Mouse (Mus musculus) limb, embryonic 13.5 days (tissue): ENCODE measurements around the gene Itpk1. TPM values are rescaled to one million over a fixed set of nuclear protein-coding genes. Genes with fewer than 3 reads are reported as not detected.

ENCODE experiments used
- ATAC-seq: fragments of 200-750 bp; cut with Nextera tagmentation; 2 replicates; pipeline ENCODE4 v1.8.0; 2017; ENCODE audit warnings: low read depth, moderate number of reproducible peaks, moderate TSS enrichment; ENCODE audit not compliant: low FRiP score
- H3K27ac ChIP-seq: fragments of 300-500 bp; sonication (generic); 2 replicates; pipeline ENCODE4 v1.5.1; 2015; ENCODE audit warnings: inconsistent platforms, mild to moderate bottlenecking, moderate library complexity
- H3K27me3 ChIP-seq: fragments of 300-500 bp; sonication (generic); 2 replicates; pipeline ENCODE4 v1.6.1; 2015; ENCODE audit warnings: mild to moderate bottlenecking, inconsistent platforms
- H3K36me3 ChIP-seq: fragments of 300-500 bp; sonication (generic); 2 replicates; pipeline ENCODE4 v1.6.1; 2015; ENCODE audit warnings: inconsistent platforms, mild to moderate bottlenecking, moderate library complexity
- H3K4me1 ChIP-seq: fragments of 300-500 bp; sonication (generic); 2 replicates; pipeline ENCODE4 v1.6.1; 2015; ENCODE audit warnings: inconsistent platforms
- H3K4me2 ChIP-seq: fragments of 300-500 bp; sonication (generic); replicated peaks from 2 replicates; pipeline ENCODE4 v1.6.1; 2015; ENCODE audit warnings: inconsistent platforms, mild to moderate bottlenecking, moderate library complexity
- H3K4me3 ChIP-seq: fragments of 300-500 bp; sonication (generic); 2 replicates; pipeline ENCODE4 v1.5.1; 2015; ENCODE audit warnings: moderate library complexity, mild to moderate bottlenecking, inconsistent platforms
- H3K9ac ChIP-seq: fragments of 300-500 bp; sonication (generic); 2 replicates; pipeline ENCODE4 v1.6.1; 2015; ENCODE audit warnings: mild to moderate bottlenecking, inconsistent platforms
- H3K9me3 ChIP-seq: fragments of 300-500 bp; sonication (generic); 2 replicates; pipeline ENCODE4 v1.6.1; 2016; ENCODE audit warnings: inconsistent platforms
- WGBS: fragments of 180-500 bp; shearing (Covaris S2); methylation state at CpG from one replicate; pipeline ENCODE4 v1.1.7; 2015; 5-methylcytosine and 5-hydroxymethylcytosine counted together
- polyA plus RNA-seq: library from polyadenylated mRNA; unstranded; fragments of >200 nt; fragmentation: Nextera tagmentation; extraction: Ambion mirVana; gene quantifications from 2 replicates; pipeline ENCODE4 v1.2.1, GENCODE M21; 2015

Gene Itpk1
- polyA plus RNA-seq, 1 experiment from 2014 or later: 9.3 TPM

DNA sequence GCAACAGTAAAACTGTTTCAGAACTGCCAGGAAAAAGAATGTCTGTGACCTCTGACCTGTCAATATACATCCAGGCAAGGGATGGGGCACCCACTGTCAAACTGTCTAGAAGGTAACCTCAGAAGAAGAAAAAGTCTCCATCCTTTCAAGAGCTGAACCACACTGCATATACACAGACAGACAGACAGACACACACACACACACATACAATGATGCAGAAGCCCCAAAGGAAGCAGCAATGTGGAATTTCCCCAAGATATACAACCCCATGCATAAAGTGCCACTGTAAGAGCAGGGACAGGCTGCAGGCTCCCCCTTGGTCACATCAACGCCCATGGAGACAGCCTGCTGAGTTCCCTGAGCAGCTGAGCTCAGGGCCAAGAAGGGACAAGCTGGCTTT lies 5.6 kb downstream of the Itpk1 start:
- H3K27ac ChIP-seq: no peak overlapping the region
- no peak overlapping the region for H3K4me2 ChIP-seq
- H3K9me3 ChIP-seq: no peaks in the 10 kb centered on the region
- H3K4me3 ChIP-seq: no peak overlapping the region
- H3K9ac ChIP-seq: no peak overlapping the region
- H3K36me3 ChIP-seq: no peaks in the 10 kb centered on the region
- ATAC-seq: no peak
- H3K27me3 ChIP-seq: no peaks in the 10 kb centered on the region
- H3K4me1 ChIP-seq: peaks cover 78% of the 10 kb centered on the region
- 43% methylated on average over 1 of the region's 1 CpGs for WGBS

DNA sequence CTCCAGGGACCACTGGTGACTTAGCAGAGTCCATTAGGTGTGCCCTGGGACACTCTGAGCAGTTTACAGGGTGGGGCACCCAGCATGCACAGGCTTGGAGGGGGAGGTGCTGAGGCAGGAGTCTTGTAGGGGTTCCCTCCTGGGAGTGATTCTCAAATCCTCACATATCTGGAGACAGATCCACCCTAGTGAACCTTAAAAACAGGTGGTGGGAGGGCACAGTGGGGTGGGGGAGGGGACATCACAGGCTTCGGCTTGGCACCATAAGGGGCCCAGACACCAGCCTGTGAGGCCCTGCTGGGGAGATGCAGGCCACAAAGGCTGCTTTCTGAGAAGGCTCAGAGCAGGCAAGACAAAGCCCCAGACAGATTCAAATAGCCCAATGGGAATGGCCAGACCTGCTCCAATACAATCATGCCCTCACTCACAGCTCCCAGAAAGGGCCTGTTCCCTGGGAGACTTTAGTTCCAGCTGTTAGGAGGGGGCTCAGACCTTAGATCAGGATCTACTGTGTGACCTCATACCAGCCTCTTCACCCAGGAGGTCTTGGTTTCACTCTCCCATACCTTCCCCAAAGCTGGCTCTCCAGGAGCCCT lies 6.5 kb downstream of the Itpk1 start:
- Histone ChIP-seq H3K9me3 (no peaks in the 10 kb centered on the region), H3K4me3 (no peak overlapping the region), H3K36me3 (no peaks in the 10 kb centered on the region), H3K27ac (peak overlapping the region; percentile 16; the same call in 1 of the 2 replicates), H3K4me2 (no peak overlapping the region), H3K27me3 (no peaks in the 10 kb centered on the region), H3K4me1 (peaks cover 68% of the 10 kb centered on the region), H3K9ac (peak overlapping the region; percentile 36; the same call in 1 of the 2 replicates)
- no peak for ATAC-seq
- 26% methylated on average over 1 of the region's 1 CpGs for WGBS

DNA sequence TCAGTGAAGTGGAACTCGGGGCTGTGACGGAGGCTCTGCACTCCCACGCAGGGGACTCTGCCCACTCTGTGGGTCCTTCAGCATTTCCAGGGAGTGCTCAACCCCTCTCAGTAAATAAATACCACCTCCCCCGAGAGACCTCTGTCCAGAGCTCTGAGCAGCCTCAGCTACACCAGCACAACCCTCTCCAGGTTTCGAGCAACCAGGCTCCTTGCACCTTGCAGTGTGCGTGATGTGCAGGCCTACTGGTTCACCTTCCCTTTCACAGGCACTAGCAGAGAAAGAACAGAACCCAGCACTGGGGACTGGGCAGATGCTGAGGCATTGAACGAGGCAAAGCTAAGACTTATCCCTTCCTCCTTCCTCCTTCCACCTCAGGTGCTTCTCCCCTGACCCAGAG lies 7.3 kb downstream of the Itpk1 start:
- Histone ChIP-seq H3K4me1 (peaks cover 60% of the 10 kb centered on the region), H3K9me3 (no peaks in the 10 kb centered on the region), H3K9ac (0 out of 2 replicates have a peak overlapping the region, but pooled peaks have one; percentile 13), H3K27me3 (no peaks in the 10 kb centered on the region), H3K36me3 (no peaks in the 10 kb centered on the region), H3K27ac (no peak overlapping the region), H3K4me3 (no peak overlapping the region), H3K4me2 (no peak overlapping the region)
- ATAC-seq: no peak
- 78% methylated on average over 7 of the region's 7 CpGs for WGBS

DNA sequence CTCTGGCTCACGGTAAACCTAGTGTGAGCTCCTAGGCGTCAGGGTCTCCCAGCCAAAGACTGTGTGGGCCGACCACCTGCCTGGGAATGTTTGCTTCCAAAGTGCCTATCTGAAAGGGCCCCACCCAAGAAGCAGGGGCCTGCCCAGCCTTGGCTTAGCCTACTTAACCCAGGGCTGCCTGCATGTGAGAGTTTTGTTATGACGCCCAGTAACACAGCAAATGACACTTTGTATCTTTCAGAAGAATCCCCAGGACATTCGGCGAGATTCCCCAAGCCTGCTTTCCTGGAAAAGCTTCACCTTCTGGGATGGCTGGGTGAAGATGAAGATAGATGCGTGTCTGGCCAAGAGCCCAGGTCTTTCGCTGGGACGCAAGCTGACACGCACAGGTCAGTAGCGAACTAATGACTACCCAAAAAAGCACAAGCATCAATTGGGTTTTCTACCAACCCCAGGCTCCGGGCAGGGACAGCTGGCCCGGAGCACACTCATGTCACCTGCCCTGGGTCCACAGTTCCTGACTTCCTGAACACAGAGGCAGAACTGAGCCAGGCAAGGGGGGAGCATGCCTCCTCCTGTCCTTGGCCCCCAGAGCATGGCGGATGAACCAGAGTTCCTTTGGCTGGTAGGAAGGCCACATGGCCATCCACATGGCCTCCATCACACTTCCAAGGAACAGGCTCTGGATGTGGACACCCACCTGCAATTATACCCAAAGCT lies 7.9 kb downstream of the Itpk1 start:
- no peak overlapping the region; the same call in 1 of the 2 replicates for H3K27ac ChIP-seq
- no peak overlapping the region for H3K9ac ChIP-seq
- ATAC-seq: no peak
- peaks cover 57% of the 10 kb centered on the region for H3K4me1 ChIP-seq
- H3K9me3 ChIP-seq: no peaks in the 10 kb centered on the region
- no peaks in the 10 kb centered on the region for H3K27me3 ChIP-seq
- WGBS: 86% methylated on average over 14 of the region's 14 CpGs
- no peak overlapping the region for H3K4me3 ChIP-seq
- H3K36me3 ChIP-seq: no peaks in the 10 kb centered on the region
- no peak overlapping the region for H3K4me2 ChIP-seq

DNA sequence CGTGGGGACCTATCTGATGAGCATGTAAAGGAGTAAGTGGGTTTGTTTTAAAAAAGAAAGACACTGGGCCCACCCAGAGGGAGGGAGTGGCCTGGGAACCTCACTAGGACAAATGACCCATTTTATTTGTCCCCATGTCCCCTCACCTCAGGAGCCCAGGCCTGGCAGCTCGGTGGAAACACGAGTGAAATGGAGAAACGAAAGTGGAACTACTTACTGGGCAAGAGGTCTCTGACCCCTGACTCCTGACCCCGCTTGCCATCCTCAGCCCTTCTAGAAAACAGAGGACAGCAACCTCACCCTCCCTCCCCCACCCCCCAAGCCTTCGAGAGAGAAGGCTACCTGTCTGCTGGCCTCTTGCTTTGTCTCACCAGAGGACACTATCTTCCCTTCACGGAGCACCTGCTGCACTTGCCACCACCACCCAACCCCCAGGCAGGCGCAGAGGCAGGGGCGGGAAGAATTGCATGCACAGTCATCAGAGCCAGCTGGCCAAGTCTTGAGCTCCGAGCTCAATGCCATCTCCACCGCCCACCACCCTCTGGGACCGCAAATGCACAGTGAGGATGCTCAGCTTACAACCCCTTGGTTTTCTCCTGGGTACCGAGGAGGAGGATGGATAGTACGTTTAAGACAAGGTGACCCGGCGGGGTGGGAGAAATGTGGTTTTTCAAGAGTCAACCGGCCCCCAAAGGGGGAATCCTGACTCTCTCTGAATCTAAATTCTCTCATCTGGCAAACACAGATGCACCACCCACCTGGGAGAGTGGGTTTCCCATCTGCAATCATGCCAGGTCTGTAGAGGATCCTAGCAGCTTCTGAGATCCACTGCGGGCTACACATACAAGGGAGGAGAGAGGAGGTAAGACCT lies 9.1 kb downstream of the Itpk1 start:
- Histone ChIP-seq H3K9ac (no peak overlapping the region), H3K36me3 (no peaks in the 10 kb centered on the region), H3K9me3 (no peaks in the 10 kb centered on the region), H3K4me2 (no peak overlapping the region), H3K4me1 (peaks cover 54% of the 10 kb centered on the region), H3K27ac (no peak overlapping the region), H3K27me3 (no peaks in the 10 kb centered on the region), H3K4me3 (no peak overlapping the region)
- 78% methylated on average over 18 of the region's 18 CpGs for WGBS
- ATAC-seq: no peak

DNA sequence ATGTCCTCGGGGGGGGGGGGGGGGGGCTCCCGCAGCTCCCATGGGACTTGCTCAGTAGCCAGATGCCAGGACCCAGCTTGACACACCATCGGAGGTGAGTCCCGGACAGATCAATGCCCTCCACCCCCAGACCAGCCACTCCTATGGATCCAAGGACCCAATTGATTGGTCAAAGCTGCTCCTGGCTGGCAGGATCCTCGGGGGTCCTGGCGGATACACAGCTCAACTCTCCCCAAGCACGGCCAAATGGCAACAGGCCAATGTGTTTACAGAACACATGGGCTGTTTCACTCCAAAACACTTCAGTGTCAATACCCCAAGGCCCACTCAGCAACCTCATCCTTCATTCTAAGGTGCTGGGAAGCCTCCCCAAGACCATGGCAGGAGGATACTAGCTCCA lies 13.0 kb downstream of the Itpk1 start:
- no peak overlapping the region for H3K4me2 ChIP-seq
- no peaks in the 10 kb centered on the region for H3K27me3 ChIP-seq
- H3K9me3 ChIP-seq: no peaks in the 10 kb centered on the region
- H3K9ac ChIP-seq: no peak overlapping the region
- H3K4me1 ChIP-seq: peaks cover 16% of the 10 kb centered on the region; the same call in 1 of the 2 replicates
- no peak overlapping the region for H3K4me3 ChIP-seq
- 55% methylated on average over 7 of the region's 7 CpGs for WGBS
- H3K27ac ChIP-seq: no peak overlapping the region
- ATAC-seq: no peak
- no peaks in the 10 kb centered on the region for H3K36me3 ChIP-seq

DNA sequence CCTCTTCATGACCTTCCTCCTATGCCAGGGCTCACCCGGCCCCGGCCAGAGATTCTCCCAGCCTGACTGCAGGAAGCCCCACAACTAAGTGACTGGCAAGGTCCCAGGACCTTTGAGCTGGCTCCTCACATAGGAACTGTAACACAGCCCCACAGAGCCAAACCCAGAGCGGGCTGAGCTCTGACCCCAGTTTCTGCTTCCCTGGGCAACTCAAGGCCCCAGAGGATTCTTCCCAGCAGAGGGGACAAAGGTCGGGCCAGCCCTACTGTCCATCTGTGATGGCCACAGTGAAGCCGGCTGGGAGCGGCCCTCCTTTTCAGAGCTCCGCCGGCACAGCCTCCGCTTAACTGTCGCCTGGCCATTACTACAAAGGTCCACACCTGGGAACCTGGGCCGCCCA lies 13.6 kb downstream of the Itpk1 start:
- Histone ChIP-seq H3K9me3 (no peaks in the 10 kb centered on the region), H3K27me3 (no peaks in the 10 kb centered on the region), H3K9ac (no peak overlapping the region), H3K4me2 (no peak overlapping the region), H3K4me3 (no peak overlapping the region), H3K36me3 (no peaks in the 10 kb centered on the region), H3K27ac (no peak overlapping the region), H3K4me1 (peaks cover 10% of the 10 kb centered on the region; the same call in 1 of the 2 replicates)
- ATAC-seq: no peak
- WGBS: 68% methylated on average over 11 of the region's 11 CpGs

DNA sequence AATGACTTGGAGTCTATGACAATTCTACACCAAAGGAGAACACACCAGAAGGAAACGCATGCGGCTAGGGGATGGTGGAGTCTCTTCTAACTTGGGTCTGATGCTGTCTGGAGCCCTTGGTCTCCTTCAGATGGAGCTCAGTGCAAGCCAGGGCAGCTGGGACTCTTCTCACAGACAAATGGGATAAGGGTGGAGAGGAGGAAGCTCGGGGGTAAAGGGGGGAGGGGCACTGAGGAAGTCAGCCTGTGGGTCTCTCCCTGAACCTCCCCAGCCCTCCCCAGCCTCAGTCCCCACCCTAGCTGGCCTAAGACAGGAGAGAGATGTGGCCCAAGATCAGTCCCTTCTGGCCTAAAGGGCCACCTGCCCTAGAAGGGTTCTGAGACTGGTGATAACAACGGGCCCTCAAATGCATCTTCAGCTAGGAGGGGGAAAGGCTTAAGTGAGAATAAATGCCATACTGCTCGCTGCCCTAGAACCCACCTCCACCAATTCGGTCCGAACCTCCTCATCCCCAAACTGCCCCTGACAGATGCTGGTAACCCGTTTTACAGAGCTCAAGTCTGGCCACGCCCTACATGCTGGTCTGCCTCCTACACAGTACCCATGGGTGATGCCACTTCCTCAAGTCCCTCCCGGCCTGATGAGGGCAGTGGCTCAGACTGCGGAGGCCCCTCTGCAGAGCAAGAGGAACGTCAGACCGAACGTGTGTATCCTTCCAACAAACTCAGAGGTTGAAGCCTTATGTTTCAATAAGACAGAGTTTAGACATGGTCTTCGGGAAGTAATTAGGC lies 14.8 kb downstream of the Itpk1 start:
- H3K9ac ChIP-seq: no peak overlapping the region
- H3K4me3 ChIP-seq: no peak overlapping the region
- 81% methylated on average over 15 of the region's 15 CpGs for WGBS
- H3K27me3 ChIP-seq: no peaks in the 10 kb centered on the region
- ATAC-seq: no peak
- H3K36me3 ChIP-seq: no peaks in the 10 kb centered on the region
- H3K27ac ChIP-seq: no peak overlapping the region
- H3K9me3 ChIP-seq: no peaks in the 10 kb centered on the region
- H3K4me1 ChIP-seq: peaks cover 13% of the 10 kb centered on the region
- H3K4me2 ChIP-seq: no peak overlapping the region

DNA sequence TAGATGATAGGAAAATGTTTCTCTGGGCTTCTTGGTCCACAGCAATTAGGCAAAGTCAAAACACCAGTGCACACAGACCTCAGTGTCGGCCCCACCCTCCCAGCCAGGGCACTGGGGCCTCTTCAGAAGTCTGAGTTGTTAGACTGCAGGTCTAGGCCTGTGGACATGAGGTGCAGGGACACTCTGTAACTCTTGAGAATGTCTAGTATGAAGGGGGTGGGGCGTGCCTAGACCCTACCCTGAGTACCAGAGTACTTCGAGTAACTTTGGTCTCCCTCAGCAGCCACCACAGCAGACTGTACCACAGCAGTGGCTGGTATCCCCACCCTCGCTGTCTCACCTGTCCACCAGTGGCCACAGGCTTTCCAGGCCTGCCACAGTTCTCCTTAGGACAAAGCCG lies 18.4 kb downstream of the Itpk1 start:
- Histone ChIP-seq H3K27me3 (no peaks in the 10 kb centered on the region), H3K4me3 (no peak overlapping the region), H3K4me1 (peaks cover 22% of the 10 kb centered on the region), H3K27ac (no peak overlapping the region), H3K36me3 (no peaks in the 10 kb centered on the region), H3K9me3 (no peaks in the 10 kb centered on the region), H3K9ac (no peak overlapping the region), H3K4me2 (no peak overlapping the region)
- ATAC-seq: peak; percentile 7; the same call in 1 of the 2 replicates
- 88% methylated on average over 5 of the region's 5 CpGs for WGBS

DNA sequence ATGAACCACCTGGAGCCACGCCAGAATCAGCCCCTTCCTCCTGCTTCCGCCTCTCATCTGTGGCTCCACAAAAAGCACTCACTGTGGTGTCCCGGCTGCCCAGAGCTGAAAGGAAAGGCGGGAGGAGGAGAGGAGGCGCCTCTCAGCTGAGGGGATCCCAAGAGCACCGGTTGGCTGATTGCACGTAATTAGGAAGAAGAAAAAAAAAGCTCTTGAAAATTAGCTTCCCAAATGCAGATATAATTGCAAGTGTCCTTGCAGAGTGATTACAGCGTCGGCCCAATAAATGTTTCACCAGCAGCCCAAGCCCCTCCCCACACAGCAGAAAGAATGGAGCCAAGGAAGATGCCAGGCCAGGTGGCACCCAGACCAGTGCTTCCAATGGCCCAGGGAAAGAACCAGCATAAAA lies 19.2 kb downstream of the Itpk1 start:
- WGBS: 29% methylated on average over 9 of the region's 9 CpGs
- no peaks in the 10 kb centered on the region for H3K27me3 ChIP-seq

DNA sequence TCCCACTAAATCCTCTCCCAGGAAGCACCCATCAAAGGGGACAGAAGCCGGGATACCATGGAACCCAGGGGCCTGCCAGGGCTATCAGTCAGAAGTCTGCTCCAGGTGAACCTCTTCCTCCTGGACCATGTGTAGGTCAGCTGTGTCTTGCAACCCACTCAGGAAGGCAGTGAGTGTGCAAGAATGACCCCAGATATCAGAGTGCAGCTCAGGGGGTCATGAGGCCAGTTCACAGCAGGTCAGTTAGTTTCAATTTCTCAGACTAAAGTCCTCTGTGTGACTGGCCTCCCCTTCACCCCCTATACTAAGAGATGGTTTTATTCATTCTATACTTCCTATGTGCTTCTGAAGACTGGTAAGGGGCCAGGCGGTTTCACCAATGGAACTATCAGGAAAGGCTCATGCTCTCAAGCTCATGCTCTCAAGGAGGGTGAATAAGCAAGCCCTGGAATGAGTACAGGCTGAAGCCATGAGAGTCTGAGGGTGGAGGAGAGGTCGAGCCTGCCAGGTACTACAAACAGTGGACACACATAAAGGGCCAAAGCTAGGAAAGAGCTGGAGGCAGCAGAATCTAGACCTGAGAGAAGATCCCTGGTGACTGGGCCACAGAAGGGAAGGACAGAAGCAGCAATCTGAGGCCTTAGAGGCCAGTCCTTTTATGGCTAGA lies 19.9 kb downstream of the Itpk1 start:
- H3K27me3 ChIP-seq: no peaks in the 10 kb centered on the region
- WGBS: 76% methylated on average over 3 of the region's 3 CpGs
- H3K9ac ChIP-seq: no peak overlapping the region
- no peaks in the 10 kb centered on the region for H3K36me3 ChIP-seq
- H3K4me1 ChIP-seq: peaks cover 22% of the 10 kb centered on the region
- no peak overlapping the region for H3K4me3 ChIP-seq
- H3K4me2 ChIP-seq: no peak overlapping the region
- no peaks in the 10 kb centered on the region for H3K9me3 ChIP-seq
- ATAC-seq: no peak
- H3K27ac ChIP-seq: no peak overlapping the region

More for the DNA sequence above, 19.2 kb downstream of the Itpk1 start:
- Histone ChIP-seq H3K9ac (no peak overlapping the region), H3K4me2 (no peak overlapping the region), H3K4me1 (peaks cover 22% of the 10 kb centered on the region), H3K4me3 (no peak overlapping the region), H3K27ac (no peak overlapping the region), H3K9me3 (no peaks in the 10 kb centered on the region), H3K36me3 (no peaks in the 10 kb centered on the region)
- ATAC-seq: no peak
